Comparison of ENCODE assay signal across 30 mouse cellular contexts in genomic region chr10:120696481-120696880, GRCm38 (mm10).
DNase-seq lines count a peak whose midpoint lies in the region; ATAC-seq and TF ChIP-seq lines count a peak whose summit lies in the region.
"Had no signal": no experiment of that assay in that cellular context is flagged by ENCODE, and none has a peak within 500 bp of the region (broad histone marks: within the 10 kb centered on the region; RNA-seq: fewer than 3 reads in every experiment).

No protein-coding gene starts in this region.

- H3K9me3 ChIP-seq in heart, postnatal 0 days (replicated peaks; ENCODE audit: control insufficient read depth, low read length): no peaks in the 10 kb centered on the region
- H3K9me3 ChIP-seq in embryonic facial prominence, embryonic 15.5 days (replicated peaks): no peaks in the 10 kb centered on the region
- H3K9me3 ChIP-seq in stomach, embryonic 16.5 days (replicated peaks; ENCODE audit: control insufficient read depth, low read length): no peaks in the 10 kb centered on the region
- H3K9me3 ChIP-seq: embryonic facial prominence, embryonic 12.5 days; forebrain, embryonic 12.5 days; heart, embryonic 15.5 days; hindbrain, embryonic 15.5 days; limb, embryonic 10.5 days; limb, embryonic 15.5 days; liver, embryonic 15.5 days; midbrain, embryonic 12.5 days; neural tube, embryonic 12.5 days had no signal

- H3K27me3 ChIP-seq in heart, postnatal 0 days (ENCODE audit: control insufficient read depth, insufficient read depth, low read length): no peaks in the 10 kb centered on the region
- no peaks in the 10 kb centered on the region for H3K27me3 ChIP-seq in embryonic facial prominence, embryonic 15.5 days
- no peaks in the 10 kb centered on the region for H3K27me3 ChIP-seq in stomach, embryonic 16.5 days (ENCODE audit: control insufficient read depth, insufficient read depth, low read length)
- H3K27me3 ChIP-seq: embryonic facial prominence, embryonic 12.5 days; heart, embryonic 15.5 days; neural tube, embryonic 12.5 days; Patski had no signal

- H3K27ac ChIP-seq in heart, postnatal 0 days (ENCODE audit: low read depth): no peak overlapping the region
- 0 out of 2 replicates have a peak overlapping the region, but pooled peaks have one; percentile 11 for H3K27ac ChIP-seq in embryonic facial prominence, embryonic 15.5 days (replicated peaks)
- H3K27ac ChIP-seq in stomach, embryonic 16.5 days (ENCODE audit: low read length): 0 out of 2 replicates have a peak overlapping the region, but pooled peaks have one; percentile 13
- H3K27ac ChIP-seq: embryonic facial prominence, embryonic 12.5 days; forebrain, embryonic 12.5 days; hindbrain, embryonic 15.5 days; limb, embryonic 15.5 days; liver, embryonic 15.5 days; midbrain, embryonic 12.5 days; neural tube, embryonic 12.5 days had no signal

- H3K36me3 ChIP-seq in heart, postnatal 0 days (replicated peaks; ENCODE audit: control insufficient read depth, insufficient read depth, low read length): no peaks in the 10 kb centered on the region
- H3K36me3 ChIP-seq in embryonic facial prominence, embryonic 15.5 days: no peaks in the 10 kb centered on the region
- H3K36me3 ChIP-seq in stomach, embryonic 16.5 days (ENCODE audit: control insufficient read depth, insufficient read depth, low read length): no peaks in the 10 kb centered on the region
- H3K36me3 ChIP-seq: embryonic facial prominence, embryonic 12.5 days; forebrain, embryonic 12.5 days; heart, embryonic 15.5 days; hindbrain, embryonic 15.5 days; limb, embryonic 10.5 days; limb, embryonic 15.5 days; liver, embryonic 15.5 days; midbrain, embryonic 12.5 days; neural tube, embryonic 12.5 days had no signal

- no peak for TF ChIP-seq EP300 in heart, postnatal 0 days (IDR thresholded peaks at IDR 0.05; ENCODE audit: low read depth)

- H3K4me1 ChIP-seq in heart, postnatal 0 days (ENCODE audit: control insufficient read depth, insufficient read depth): peaks cover 40% of the 10 kb centered on the region
- H3K4me1 ChIP-seq in embryonic facial prominence, embryonic 15.5 days: peaks cover 25% of the 10 kb centered on the region; the same call in 1 of the 2 replicates
- peaks cover 16% of the 10 kb centered on the region for H3K4me1 ChIP-seq in stomach, embryonic 16.5 days (ENCODE audit: control insufficient read depth, insufficient read depth, low read length)

- no peak overlapping the region for H3K9ac ChIP-seq in heart, postnatal 0 days (replicated peaks; ENCODE audit: low read depth, low read length)
- H3K9ac ChIP-seq in embryonic facial prominence, embryonic 15.5 days: no peak overlapping the region
- no peak overlapping the region for H3K9ac ChIP-seq in stomach, embryonic 16.5 days (ENCODE audit: low read length)
- H3K9ac ChIP-seq: embryonic facial prominence, embryonic 12.5 days; forebrain, embryonic 12.5 days; forebrain, postnatal 0 days; heart, embryonic 15.5 days; hindbrain, embryonic 15.5 days; limb, embryonic 15.5 days; liver, embryonic 15.5 days; lung, embryonic 14.5 days; midbrain, embryonic 12.5 days; neural tube, embryonic 12.5 days had no signal

- no peak overlapping the region for H3K4me3 ChIP-seq in heart, postnatal 0 days (ENCODE audit: low read depth, low read length)
- H3K4me3 ChIP-seq in embryonic facial prominence, embryonic 15.5 days (replicated peaks): no peak overlapping the region
- no peak overlapping the region for H3K4me3 ChIP-seq in stomach, embryonic 16.5 days (replicated peaks; ENCODE audit: low read length)
- H3K4me3 ChIP-seq: embryonic facial prominence, embryonic 12.5 days; forebrain, embryonic 12.5 days; heart, embryonic 15.5 days; hindbrain, embryonic 15.5 days; limb, embryonic 15.5 days; liver, embryonic 15.5 days; midbrain, embryonic 12.5 days; myocyte; neural tube, embryonic 12.5 days had no signal

- ATAC-seq in CD4-positive, CD25-positive, alpha-beta regulatory T cell, adult 4 months: no peak
- peak; percentile 56 for ATAC-seq in heart, postnatal 0 days (ENCODE audit: insufficient read depth, low read depth)
- ATAC-seq in embryonic facial prominence, embryonic 15.5 days (ENCODE audit: insufficient number of reproducible peaks, low FRiP score, low TSS enrichment, low read depth): no peak
- no peak for ATAC-seq in stomach, embryonic 16.5 days (ENCODE audit: insufficient read depth, low FRiP score)
- ATAC-seq: forebrain, postnatal 0 days; inflammation-experienced regulatory T-cells, adult 6 months; Patski had no signal

- H3K4me2 ChIP-seq in heart, postnatal 0 days (ENCODE audit: low read depth, low read length): peak overlapping the region; percentile 1; the same call in 1 of the 2 replicates
- no peak overlapping the region for H3K4me2 ChIP-seq in embryonic facial prominence, embryonic 15.5 days (replicated peaks)
- H3K4me2 ChIP-seq in stomach, embryonic 16.5 days (ENCODE audit: low read depth, low read length): no peak overlapping the region
- H3K4me2 ChIP-seq: hindbrain, embryonic 15.5 days had no signal

- WGBS in heart, postnatal 0 days: 53% methylated on average over 2 of the region's 2 CpGs
- WGBS in embryonic facial prominence, embryonic 15.5 days: 55% methylated on average over 2 of the region's 2 CpGs
- 61% methylated on average over 2 of the region's 2 CpGs for WGBS in stomach, embryonic 16.5 days

- TF ChIP-seq CTCF in heart, postnatal 0 days (IDR thresholded peaks at IDR 0.05; ENCODE audit: low read depth): no peak

- DNase-seq in CD4-positive, CD25-positive, alpha-beta regulatory T cell, adult 2 months (ENCODE audit: low read depth, low spot score): peak; percentile 10
- peak; percentile 14 for DNase-seq in heart, postnatal 0 days (ENCODE audit: low spot score)
- DNase-seq in heart, adult 18-20 months: no peak
- no peak for DNase-seq in c-Kit-positive CD71-positive TER-119-positive erythroid progenitor cells, embryonic 14.5 days (ENCODE audit: low spot score)
- DNase-seq: adrenal gland, postnatal 10 days; cerebellum, adult 11 months; cerebellum, adult 9-10 months; cerebellum, postnatal 36 days; forebrain, postnatal 0 days; heart, postnatal 36 days; kidney, postnatal 14 days; layer of hippocampus, adult 9-11 months; right cerebral cortex, adult 18-20 months; spleen, adult 18-20 months had no signal

Comparison
In these comparisons a context has a peak if more than half of its experiments do, and no peak if none do; other contexts are left out.
1. DNase-seq: peak in CD4-positive, CD25-positive, alpha-beta regulatory T cell, adult 2 months (single experiment) and heart, postnatal 0 days (single experiment); none in heart, adult 18-20 months (0 of 2) and c-Kit-positive CD71-positive TER-119-positive erythroid progenitor cells, embryonic 14.5 days (single experiment).